9 mouse cellular contexts compared by ENCODE assay signal in genomic region chr3:129308102-129308752, GRCm38 (mm10). TPM values are rescaled to one million over a fixed set of nuclear protein-coding genes. Genes with fewer than 3 reads are reported as not detected.
DNase-seq lines count a peak whose midpoint lies in the region; ATAC-seq lines count a peak whose summit lies in the region.
"Had no signal": no experiment of that assay in that cellular context is flagged by ENCODE, and none has a peak within 500 bp of the region (broad histone marks: within the 10 kb centered on the region; RNA-seq: fewer than 3 reads in every experiment).

No protein-coding gene starts in this region.

- H3K4me3 ChIP-seq in hindbrain, embryonic 11.5 days (ENCODE audit: low read depth, low read length) = no peak overlapping the region
- no peak overlapping the region for H3K4me3 ChIP-seq in hindbrain, embryonic 10.5 days
- H3K4me3 ChIP-seq in intestine, embryonic 14.5 days (ENCODE audit: low read depth, low read length) = no peak overlapping the region
- H3K4me3 ChIP-seq in neural tube, embryonic 15.5 days (replicated peaks) = no peak overlapping the region

- no peaks in the 10 kb centered on the region for H3K4me1 ChIP-seq in hindbrain, embryonic 11.5 days (replicated peaks; ENCODE audit: control insufficient read depth, insufficient read depth, low read length)
- H3K4me1 ChIP-seq in hindbrain, embryonic 10.5 days (replicated peaks) = no peaks in the 10 kb centered on the region
- no peaks in the 10 kb centered on the region for H3K4me1 ChIP-seq in intestine, embryonic 14.5 days (replicated peaks; ENCODE audit: control insufficient read depth, insufficient read depth, low read length)
- H3K4me1 ChIP-seq in neural tube, embryonic 15.5 days = no peaks in the 10 kb centered on the region

- H3K27ac ChIP-seq in hindbrain, embryonic 11.5 days (ENCODE audit: low read depth, low read length) = no peak overlapping the region
- no peak overlapping the region for H3K27ac ChIP-seq in hindbrain, embryonic 10.5 days
- no peak overlapping the region for H3K27ac ChIP-seq in intestine, embryonic 14.5 days (ENCODE audit: low read depth)
- H3K27ac ChIP-seq in neural tube, embryonic 15.5 days (replicated peaks) = no peak overlapping the region
- H3K27ac ChIP-seq: macrophage had no signal

- H3K9me3 ChIP-seq in hindbrain, embryonic 11.5 days (ENCODE audit: control insufficient read depth, low read length) = no peaks in the 10 kb centered on the region
- H3K9me3 ChIP-seq in hindbrain, embryonic 10.5 days = no peaks in the 10 kb centered on the region
- no peaks in the 10 kb centered on the region for H3K9me3 ChIP-seq in intestine, embryonic 14.5 days (ENCODE audit: control insufficient read depth, low read length)
- H3K9me3 ChIP-seq in neural tube, embryonic 15.5 days (replicated peaks) = no peaks in the 10 kb centered on the region

- H3K4me2 ChIP-seq in hindbrain, embryonic 11.5 days (replicated peaks; ENCODE audit: low read depth, low read length) = no peak overlapping the region
- H3K4me2 ChIP-seq in intestine, embryonic 14.5 days (ENCODE audit: low read length) = no peak overlapping the region
- H3K4me2 ChIP-seq in neural tube, embryonic 15.5 days = no peak overlapping the region

- DNase-seq in hindbrain, embryonic 11.5 days (ENCODE audit: low spot score) = peak; percentile 71
- DNase-seq in hindbrain, embryonic 10.5 days (ENCODE audit: low spot score) = no peak
- DNase-seq in c-Kit-positive CD71-negative TER-119-negative erythroid progenitor cells, embryonic 14.5 days (ENCODE audit: low read depth) = peak; percentile 45
- no peak for DNase-seq in intestine, embryonic 14.5 days (ENCODE audit: low spot score)
- DNase-seq in adrenal gland, postnatal 10 days = no peak
- no peak for DNase-seq in frontal cortex, postnatal 25 days (ENCODE audit: low spot score in 2 of 2)

- H3K27me3 ChIP-seq in hindbrain, embryonic 11.5 days (ENCODE audit: control insufficient read depth, insufficient read depth, low read length) = no peaks in the 10 kb centered on the region
- H3K27me3 ChIP-seq in hindbrain, embryonic 10.5 days (ENCODE audit: insufficient read depth, poor library complexity, severe bottlenecking) = no peaks in the 10 kb centered on the region
- H3K27me3 ChIP-seq in intestine, embryonic 14.5 days (replicated peaks; ENCODE audit: control insufficient read depth, insufficient read depth, low read length) = no peaks in the 10 kb centered on the region
- no peaks in the 10 kb centered on the region for H3K27me3 ChIP-seq in neural tube, embryonic 15.5 days (replicated peaks)

- no peaks in the 10 kb centered on the region for H3K36me3 ChIP-seq in hindbrain, embryonic 11.5 days (ENCODE audit: control insufficient read depth, insufficient read depth, low read length)
- H3K36me3 ChIP-seq in hindbrain, embryonic 10.5 days = no peaks in the 10 kb centered on the region
- no peaks in the 10 kb centered on the region for H3K36me3 ChIP-seq in intestine, embryonic 14.5 days (ENCODE audit: control insufficient read depth, insufficient read depth, low read length)
- no peaks in the 10 kb centered on the region for H3K36me3 ChIP-seq in neural tube, embryonic 15.5 days

- no peak overlapping the region for H3K9ac ChIP-seq in hindbrain, embryonic 11.5 days (ENCODE audit: low read depth, low read length)
- no peak overlapping the region for H3K9ac ChIP-seq in intestine, embryonic 14.5 days (ENCODE audit: low read length)
- no peak overlapping the region for H3K9ac ChIP-seq in neural tube, embryonic 15.5 days (replicated peaks)

- ATAC-seq in hindbrain, embryonic 11.5 days (ENCODE audit: low FRiP score) = no peak
- peak; percentile 86 for ATAC-seq in CD4-positive, CD25-positive, alpha-beta regulatory T cell, adult 4 months
- ATAC-seq in intestine, embryonic 14.5 days (replicated peaks; ENCODE audit: low FRiP score, low TSS enrichment, low read depth) = 0 out of 2 replicates have a peak, but pooled peaks have one; percentile 58
- peak; percentile 85 for ATAC-seq in neural tube, embryonic 15.5 days (ENCODE audit: low FRiP score)

- 48% methylated on average over 10 of the region's 10 CpGs for WGBS in hindbrain, embryonic 11.5 days
- WGBS in hindbrain, embryonic 10.5 days = 55% methylated on average over 10 of the region's 10 CpGs
- WGBS in intestine, embryonic 14.5 days = 32% methylated on average over 10 of the region's 10 CpGs
- WGBS in neural tube, embryonic 15.5 days = 41% methylated on average over 10 of the region's 10 CpGs

RNA-seq across cellular contexts. Expression of gene Enpep, which starts 24.3 kb away (rescaled TPM):
- 0.39 and 0.49 TPM in 2 replicates for polyA plus RNA-seq in hindbrain, embryonic 11.5 days (2014; fragmentation: Nextera tagmentation; extraction: Ambion mirVana)
- 0.08 TPM in 1 of 2 replicates, not detected in the other for polyA plus RNA-seq in hindbrain, embryonic 10.5 days (2016; fragmentation: Nextera tagmentation; extraction: Ambion mirVana)
- polyA plus RNA-seq in CD4-positive, CD25-positive, alpha-beta regulatory T cell, adult 4 months (2017; shearing (Covaris generic)) = under 1 TPM; 0.34 to 0.50 TPM
- 40.4 and 40.9 TPM in 2 replicates for polyA plus RNA-seq in intestine, embryonic 14.5 days (2014; fragmentation: Nextera tagmentation; extraction: Ambion mirVana)
- polyA plus RNA-seq in neural tube, embryonic 15.5 days (2015; fragmentation: Nextera tagmentation; extraction: Ambion mirVana) = 3.0 and 7.8 TPM in 2 replicates
- 10 to 100 TPM in 1 of 2 experiments, 1 to 10 TPM in 1; 9.1 to 11.1 TPM for total RNA-seq in adrenal gland, postnatal 10 days (2021)
- polyA plus RNA-seq: macrophage had no signal

Comparison
In these comparisons a context has a peak if more than half of its experiments do, and no peak if none do; other contexts are left out.
1. DNase-seq: peak in hindbrain, embryonic 11.5 days (single experiment) and c-Kit-positive CD71-negative TER-119-negative erythroid progenitor cells, embryonic 14.5 days (single experiment); none in hindbrain, embryonic 10.5 days (single experiment), intestine, embryonic 14.5 days (single experiment), adrenal gland, postnatal 10 days (single experiment) and frontal cortex, postnatal 25 days (0 of 2).